Mouse (Mus musculus): ENCODE measurements around the gene Dcaf11.

DNA sequence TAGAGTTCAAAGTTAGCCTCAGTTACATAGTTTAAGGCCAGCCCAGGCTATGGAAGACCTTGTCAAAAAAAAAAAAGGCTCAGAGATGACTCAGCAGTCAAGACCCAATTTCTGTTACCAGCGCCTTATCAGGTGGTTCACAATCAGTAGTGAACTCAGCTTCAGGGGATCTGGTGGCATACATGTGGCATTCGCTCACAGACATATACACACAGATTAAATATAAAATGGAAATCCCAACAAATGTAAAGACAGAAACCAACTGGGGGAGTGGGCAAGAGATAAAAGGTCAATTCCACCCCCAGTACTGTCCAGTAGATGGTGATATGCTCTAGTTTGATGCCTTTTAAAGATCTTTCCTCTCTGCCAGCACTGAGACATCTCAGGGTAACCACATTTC lies 26.3 kb downstream of the Dcaf11 start:
- TF ChIP-seq POLR2A (IDR thresholded peaks at IDR 0.05; ENCODE audit: insufficient read depth, low read length) (no peak), CTCF (IDR thresholded peaks at IDR 0.05; ENCODE audit: low read depth, low read length) (no peak), EP300 (IDR thresholded peaks at IDR 0.05; ENCODE audit: insufficient read depth, low read depth, low read length) (no peak)
